Mouse (Mus musculus): Measurements from ENCODE around the gene Arhgap29.

DNA sequence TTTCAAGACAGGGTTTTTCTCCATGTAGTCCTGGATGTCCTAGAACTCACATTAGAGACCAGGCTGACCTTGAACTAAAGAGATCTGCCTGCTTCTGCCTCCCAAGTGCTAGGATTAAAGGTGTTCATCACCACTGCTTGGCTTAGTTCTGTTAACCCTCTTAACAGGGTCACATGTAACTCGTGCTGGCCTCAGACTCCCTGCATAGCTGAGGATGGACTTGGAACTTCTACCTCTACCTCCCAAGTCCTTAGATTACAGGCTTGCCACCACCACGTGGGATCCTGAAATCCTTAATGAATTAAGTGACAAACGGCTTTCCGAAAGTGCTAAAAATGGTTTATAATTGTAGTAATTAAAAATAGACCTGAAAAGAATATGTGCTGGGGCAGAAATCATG, 29.0 kb downstream of the Arhgap29 start:
- no peak for TF ChIP-seq MAX (IDR thresholded peaks at IDR 0.05; ENCODE audit: low read depth)
- no peak for TF ChIP-seq TCF12 (IDR thresholded peaks at IDR 0.05; ENCODE audit: insufficient read depth, poor library complexity, severe bottlenecking)
- TF ChIP-seq MYOG (IDR thresholded peaks at IDR 0.05; ENCODE audit: control insufficient read depth in 1 of 3, insufficient read depth in 1 of 3, insufficient read length in 2 of 3, low read depth in 2 of 3), result no peak
- no peak for TF ChIP-seq POLR2A (IDR thresholded peaks at IDR 0.05; ENCODE audit: insufficient read length, low read depth)
- no peak for TF ChIP-seq CEBPB (IDR thresholded peaks at IDR 0.05; ENCODE audit: insufficient read depth, poor library complexity, severe bottlenecking)

Measured in myocyte (in vitro differentiated cells).